Mouse (Mus musculus): ENCODE data around the gene Tmprss3.

The Tmprss3 gene

DNA sequence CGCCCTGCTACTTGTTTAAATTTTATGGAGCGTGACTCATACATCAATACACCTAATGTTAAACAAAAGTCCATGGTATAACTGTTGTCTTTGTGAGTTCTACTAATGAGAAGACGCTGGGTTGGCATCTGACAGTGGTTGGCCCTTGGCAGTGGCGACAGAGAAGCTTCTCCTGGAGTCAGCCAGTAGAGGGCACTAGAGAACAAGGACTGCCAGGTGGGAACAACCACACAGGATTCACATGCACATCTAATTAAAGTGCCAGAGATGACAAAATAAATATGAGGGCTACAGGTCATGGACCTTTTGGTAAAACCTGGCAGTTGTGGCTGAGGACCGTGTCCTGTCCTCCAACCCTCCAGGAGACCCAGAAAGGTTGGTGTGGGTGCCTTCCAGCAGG is 60.4 kb downstream of the Tmprss3 start:
- peak; percentile 54 to 86 for DNase-seq (ENCODE audit: inconsistent age in 2 of 2, low spot score in 1 of 2)

DNA sequence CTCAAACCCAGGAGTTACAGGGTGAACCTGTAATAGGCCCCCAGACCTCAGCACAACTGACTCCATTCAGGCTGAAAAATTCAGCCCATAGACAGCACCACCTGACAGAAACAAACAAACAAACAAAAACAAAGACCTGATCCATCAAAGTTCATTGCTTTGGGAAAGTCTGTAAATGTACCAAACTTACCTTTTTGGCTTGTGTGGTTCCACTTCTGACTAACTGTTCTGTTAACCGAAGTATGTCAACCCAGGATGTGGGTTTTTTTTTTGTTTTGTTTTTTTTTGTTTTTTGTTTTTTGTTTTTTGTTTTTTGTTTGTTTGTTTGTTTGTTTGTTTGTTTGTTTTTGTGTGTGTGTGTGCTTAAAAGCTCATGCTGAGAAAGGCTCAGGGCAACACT is 62.0 kb downstream of the Tmprss3 start:
- no peak for DNase-seq (ENCODE audit: inconsistent age in 2 of 2, low spot score in 1 of 2)

DNA sequence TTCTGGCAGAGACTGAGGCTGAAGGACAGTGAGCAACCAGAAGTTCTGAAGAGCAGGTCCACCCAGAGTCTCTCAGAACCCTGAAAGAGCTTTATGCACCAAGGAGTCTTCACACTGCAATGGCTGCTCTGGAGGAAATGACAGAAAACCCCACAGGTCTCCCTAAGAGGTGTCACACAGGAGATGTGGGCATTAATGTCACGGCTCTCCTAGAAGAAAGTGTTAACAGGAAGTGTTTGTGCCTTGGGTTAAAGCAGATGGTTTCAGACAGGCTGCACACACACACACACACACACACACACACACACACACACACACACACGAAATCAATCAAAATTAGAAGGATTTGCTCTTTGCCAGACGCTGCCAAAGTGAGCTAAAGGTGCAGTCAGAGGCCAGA is 62.5 kb downstream of the Tmprss3 start:
- DNase-seq (ENCODE audit: inconsistent age in 2 of 2, low spot score in 1 of 2) = no peak

DNA sequence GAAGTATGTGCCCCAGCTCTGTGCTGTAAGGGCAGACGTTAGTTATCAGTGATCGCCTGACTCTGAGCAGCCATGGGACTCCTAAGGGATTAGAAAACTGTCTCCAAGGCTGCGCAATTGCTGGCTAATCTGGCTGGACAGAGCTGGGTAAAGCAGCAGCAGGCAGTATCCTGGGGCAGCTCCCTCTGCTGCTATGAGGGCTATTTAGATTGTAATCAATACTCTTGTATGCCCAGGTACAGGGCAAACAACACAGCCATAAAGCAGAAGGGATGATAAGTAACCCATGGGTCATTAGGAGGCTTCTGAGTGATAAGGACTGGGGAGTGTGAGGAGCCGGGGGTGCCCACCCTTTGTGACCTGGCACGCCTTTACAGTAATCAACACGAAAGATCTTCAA is 63.9 kb downstream of the Tmprss3 start:
- DNase-seq (ENCODE audit: inconsistent age in 2 of 2, low spot score in 1 of 2) = no peak

DNA sequence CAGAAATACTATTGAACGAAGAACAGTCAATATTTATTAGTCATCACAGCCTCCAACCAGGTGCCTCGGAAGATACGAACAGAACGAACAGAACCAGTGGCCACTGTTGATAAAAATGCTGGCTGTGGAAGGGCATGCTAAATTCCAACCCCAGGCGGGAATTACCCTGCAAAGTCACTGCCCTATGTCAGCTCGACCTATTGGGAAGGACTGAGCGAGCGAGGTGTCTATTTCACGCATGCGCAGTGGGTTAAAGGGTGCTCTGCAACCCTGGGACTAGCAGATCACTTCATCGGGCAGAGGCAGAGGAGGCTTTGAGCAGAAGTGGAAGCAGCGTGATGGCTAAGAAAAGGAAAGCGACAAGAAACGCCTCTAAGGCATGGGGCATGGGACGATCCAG is 65.0 kb downstream of the Tmprss3 start:
- DNase-seq (ENCODE audit: inconsistent age in 2 of 2, low spot score in 1 of 2) = no peak

DNA sequence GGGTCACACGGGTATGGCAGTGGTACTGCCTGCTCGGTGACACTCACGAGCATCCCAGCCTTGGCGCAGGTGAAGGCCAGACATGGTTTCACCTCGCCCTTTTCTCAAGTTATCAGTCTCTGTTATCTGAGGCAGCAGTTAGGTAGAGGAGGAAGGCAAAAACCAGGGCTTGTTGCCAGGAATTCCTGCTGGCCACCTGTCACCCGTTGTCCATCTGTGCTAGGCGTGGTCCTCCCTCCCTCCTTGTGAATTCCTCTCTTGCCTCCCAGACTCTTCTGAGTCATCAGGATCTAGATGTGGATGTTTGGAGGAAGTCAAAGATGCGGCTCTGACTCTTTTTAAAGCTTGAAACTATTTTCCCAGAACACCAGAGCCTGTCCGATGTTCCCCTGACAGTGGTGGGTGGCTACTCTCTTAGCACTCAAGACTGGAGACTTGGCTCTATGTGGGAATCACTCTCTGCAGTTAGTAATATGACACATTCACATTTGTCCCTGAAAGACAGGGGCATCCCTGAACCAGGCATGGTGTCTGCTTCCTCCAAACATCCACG is 67.4 kb downstream of the Tmprss3 start:
- no peak for DNase-seq (ENCODE audit: inconsistent age in 2 of 2, low spot score in 1 of 2)

DNA sequence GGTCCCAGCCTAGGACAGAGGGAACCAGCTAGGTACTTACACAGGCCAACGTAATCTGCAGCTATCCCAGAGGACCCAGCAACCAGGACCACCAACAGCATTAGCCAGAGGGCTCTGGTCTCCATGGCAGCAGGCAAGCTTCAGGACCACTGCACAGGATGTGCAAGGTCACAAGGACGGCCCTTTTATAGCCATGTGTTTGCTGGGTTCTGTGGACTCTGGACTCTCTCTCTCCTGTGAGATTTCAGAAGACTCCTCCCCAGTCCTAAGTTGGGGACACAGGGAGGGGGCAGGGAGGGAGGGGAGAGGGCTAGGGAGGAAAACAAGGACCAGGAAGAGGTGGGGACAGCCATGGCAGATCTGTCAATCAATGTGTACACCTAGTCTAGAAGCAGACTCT is 69.3 kb downstream of the Tmprss3 start, which contains the start of gene Tff3:
Gene Tff3, minus strand, starts transcription at position 195 of the 400 bp plus-strand sequence.
- no peak for DNase-seq (ENCODE audit: inconsistent age in 2 of 2, low spot score in 1 of 2)

Measured in adrenal gland, adult (tissue).